Comparison of ENCODE assay signal across 27 mouse cellular contexts in genomic region chr14:35270260-35270659, GRCm38 (mm10).
"Had no signal": no experiment of that assay in that cellular context is flagged by ENCODE, and none has a peak within 500 bp of the region (broad histone marks: within the 10 kb centered on the region; RNA-seq: fewer than 3 reads in every experiment).

No protein-coding gene starts in this region.

- ATAC-seq: hindbrain, embryonic 16.5 days; inflammation-experienced regulatory T-cells, adult 6 months; intestine, embryonic 15.5 days; intestine, postnatal 0 days; liver, embryonic 12.5 days had no signal

- H3K36me3 ChIP-seq: heart, embryonic 10.5 days; heart, embryonic 12.5 days; hindbrain, embryonic 10.5 days; hindbrain, embryonic 12.5 days; intestine, embryonic 15.5 days; limb, embryonic 13.5 days; limb, embryonic 15.5 days; liver, embryonic 12.5 days had no signal

- H3K9me3 ChIP-seq: heart, embryonic 10.5 days; heart, embryonic 12.5 days; hindbrain, embryonic 10.5 days; hindbrain, embryonic 12.5 days; intestine, embryonic 15.5 days; limb, embryonic 13.5 days; limb, embryonic 15.5 days; liver, embryonic 12.5 days had no signal

- H3K4me2 ChIP-seq: heart, embryonic 12.5 days; hindbrain, embryonic 12.5 days; hindbrain, embryonic 14.5 days; intestine, embryonic 15.5 days; limb, embryonic 13.5 days; limb, embryonic 15.5 days; liver, embryonic 12.5 days had no signal

- H3K27ac ChIP-seq: heart, embryonic 10.5 days; hindbrain, embryonic 10.5 days; hindbrain, embryonic 12.5 days; hindbrain, embryonic 14.5 days; intestine, embryonic 15.5 days; layer of hippocampus, adult 2 months; left cerebral cortex, adult 2 months; limb, embryonic 13.5 days; limb, embryonic 15.5 days; liver, embryonic 12.5 days; liver, embryonic 14.5 days had no signal

- H3K4me3 ChIP-seq: heart, embryonic 10.5 days; heart, embryonic 12.5 days; hindbrain, embryonic 10.5 days; hindbrain, embryonic 12.5 days; intestine, embryonic 15.5 days; layer of hippocampus, adult 2 months; left cerebral cortex, adult 2 months; limb, embryonic 13.5 days; limb, embryonic 15.5 days; liver, embryonic 12.5 days had no signal

- H3K4me1 ChIP-seq: heart, embryonic 10.5 days; heart, embryonic 12.5 days; hindbrain, embryonic 10.5 days; hindbrain, embryonic 12.5 days; intestine, embryonic 15.5 days; limb, embryonic 13.5 days; limb, embryonic 15.5 days; liver, embryonic 12.5 days had no signal

- DNase-seq: gastrocnemius, postnatal 14 days; gastrocnemius, postnatal 36 days; heart, adult 18-20 months; heart, postnatal 10 days; heart, postnatal 4 days; kidney, adult 18-20 months; kidney, adult 8-10 months; kidney, postnatal 10 days; kidney, postnatal 25 days; kidney, postnatal 4 days; left cerebral cortex, postnatal 4 days; lung, adult 18-20 months had no signal

- H3K27me3 ChIP-seq: heart, embryonic 12.5 days; hindbrain, embryonic 12.5 days; intestine, embryonic 15.5 days; limb, embryonic 13.5 days; limb, embryonic 15.5 days; liver, embryonic 12.5 days had no signal

- H3K9ac ChIP-seq: heart, embryonic 12.5 days; hindbrain, embryonic 12.5 days; hindbrain, embryonic 14.5 days; intestine, embryonic 15.5 days; limb, embryonic 13.5 days; limb, embryonic 15.5 days; liver, embryonic 12.5 days; liver, embryonic 14.5 days had no signal
